Mouse (Mus musculus): ENCODE data around the gene Kptn. TPM values are rescaled to one million over a fixed set of nuclear protein-coding genes. Genes with fewer than 3 reads are reported as not detected.

The Kptn gene
- 28.7 and 32.5 TPM in 2 replicates for polyA plus RNA-seq (2012; rRNA removed)

DNA sequence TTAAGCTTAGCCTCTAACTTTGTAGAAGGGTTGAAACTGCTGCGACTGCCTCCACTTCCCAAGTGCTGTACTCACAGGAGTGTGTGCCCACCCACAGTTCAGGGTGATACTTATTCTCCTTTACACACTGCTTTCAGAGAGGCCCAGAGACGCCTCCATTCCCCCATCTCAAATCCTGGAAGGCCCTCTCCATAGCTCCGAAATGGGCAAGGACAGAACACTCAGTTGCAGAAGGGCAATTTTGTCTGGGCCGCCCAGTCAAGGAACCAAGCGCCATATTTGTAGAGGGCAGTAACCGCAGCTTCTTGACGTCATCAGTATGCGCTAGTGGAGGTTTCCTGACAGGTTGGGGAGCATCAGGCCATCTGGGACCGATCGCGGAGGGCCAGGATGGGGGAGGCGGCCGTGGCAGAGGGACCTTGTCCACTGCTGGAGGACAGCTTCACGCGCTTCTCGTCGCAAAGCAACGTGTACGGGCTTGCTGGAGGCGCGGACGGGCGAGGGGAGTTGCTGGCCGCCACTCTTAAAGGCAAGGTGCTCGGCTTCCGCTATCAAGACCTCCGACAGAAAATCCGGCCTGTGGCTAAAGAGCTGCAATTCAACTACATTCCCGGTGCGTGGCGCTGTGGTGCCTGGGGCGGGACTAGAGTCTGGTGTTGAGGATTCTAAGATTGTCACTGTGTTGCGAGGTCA is at the start of gene Kptn:
TSS of gene Kptn (plus strand) at position 327 of the 693 bp plus-strand sequence.
- under 1% methylated on average over 33 of the region's 33 CpGs for WGBS
- TF ChIP-seq POLR2A (IDR thresholded peaks at IDR 0.05; ENCODE audit: low read depth, low read length) (peak; percentile 18), CTCF (conservative IDR thresholded peaks at IDR 0.05; ENCODE audit: insufficient read depth, insufficient read length, low read depth, low read length) (peak; percentile 85)
- Histone ChIP-seq H3K4me1 (ENCODE audit: control insufficient read depth, insufficient read depth, low read length) (peaks cover 6% of the 10 kb centered on the region; the same call in 1 of the 2 replicates), H3K27me3 (replicated peaks; ENCODE audit: control insufficient read depth, insufficient read depth, low read length) (no peaks in the 10 kb centered on the region), H3K4me3 (ENCODE audit: insufficient read depth, low read depth, low read length) (peak within 1 kb of the TSS; percentile 84), H3K27ac (ENCODE audit: insufficient read depth, low read depth, low read length) (peak within 1 kb of the TSS; percentile 78), H3K36me3 (ENCODE audit: control insufficient read depth, insufficient read depth, low read length) (peaks cover 2% of the 10 kb centered on the region; the same call in 1 of the 2 replicates)
- peak; percentile 93 for DNase-seq

GRCm38 (mm10) chr7:16070846-16071245 is 48.8 kb upstream of the Kptn start:
- Histone ChIP-seq H3K36me3 (ENCODE audit: control insufficient read depth, insufficient read depth, low read length) (no peaks in the 10 kb centered on the region), H3K4me1 (ENCODE audit: control insufficient read depth, insufficient read depth, low read length) (no peaks in the 10 kb centered on the region), H3K27me3 (replicated peaks; ENCODE audit: control insufficient read depth, insufficient read depth, low read length) (no peaks in the 10 kb centered on the region), H3K4me3 (ENCODE audit: insufficient read depth, low read depth, low read length) (no peak overlapping the region), H3K27ac (ENCODE audit: insufficient read depth, low read depth, low read length) (no peak overlapping the region)
- DNase-seq: no peak
- no peak for TF ChIP-seq POLR2A (IDR thresholded peaks at IDR 0.05; ENCODE audit: low read depth, low read length)
- TF ChIP-seq CTCF (conservative IDR thresholded peaks at IDR 0.05; ENCODE audit: insufficient read depth, insufficient read length, low read depth, low read length): no peak

- no peak overlapping the region for H3K4me3 ChIP-seq (ENCODE audit: insufficient read depth, low read depth, low read length)
- no peaks in the 10 kb centered on the region for H3K4me1 ChIP-seq (ENCODE audit: control insufficient read depth, insufficient read depth, low read length)
- H3K27ac ChIP-seq (ENCODE audit: insufficient read depth, low read depth, low read length): no peak overlapping the region
- no peaks in the 10 kb centered on the region for H3K27me3 ChIP-seq (replicated peaks; ENCODE audit: control insufficient read depth, insufficient read depth, low read length)
- peak; percentile 22 for DNase-seq
- TF ChIP-seq POLR2A (IDR thresholded peaks at IDR 0.05; ENCODE audit: low read depth, low read length) (no peak), CTCF (conservative IDR thresholded peaks at IDR 0.05; ENCODE audit: insufficient read depth, insufficient read length, low read depth, low read length) (no peak)
- WGBS: 56% methylated on average over 6 of the region's 6 CpGs
- H3K36me3 ChIP-seq (ENCODE audit: control insufficient read depth, insufficient read depth, low read length): no peaks in the 10 kb centered on the region
These were observed 47.8 kb upstream of the Kptn start for GRCm38 (mm10) chr7:16071906-16072305.

- no peak for DNase-seq
- no peak for TF ChIP-seq POLR2A (IDR thresholded peaks at IDR 0.05; ENCODE audit: low read depth, low read length)
- H3K36me3 ChIP-seq (ENCODE audit: control insufficient read depth, insufficient read depth, low read length): no peaks in the 10 kb centered on the region
- H3K4me3 ChIP-seq (ENCODE audit: insufficient read depth, low read depth, low read length): no peak overlapping the region
- WGBS: 66% methylated on average over 1 of the region's 1 CpGs
- H3K4me1 ChIP-seq (ENCODE audit: control insufficient read depth, insufficient read depth, low read length): no peaks in the 10 kb centered on the region
- no peaks in the 10 kb centered on the region for H3K27me3 ChIP-seq (replicated peaks; ENCODE audit: control insufficient read depth, insufficient read depth, low read length)
- H3K27ac ChIP-seq (ENCODE audit: insufficient read depth, low read depth, low read length): no peak overlapping the region
These were observed 39.7 kb upstream of the Kptn start for GRCm38 (mm10) chr7:16079947-16080346.

DNA sequence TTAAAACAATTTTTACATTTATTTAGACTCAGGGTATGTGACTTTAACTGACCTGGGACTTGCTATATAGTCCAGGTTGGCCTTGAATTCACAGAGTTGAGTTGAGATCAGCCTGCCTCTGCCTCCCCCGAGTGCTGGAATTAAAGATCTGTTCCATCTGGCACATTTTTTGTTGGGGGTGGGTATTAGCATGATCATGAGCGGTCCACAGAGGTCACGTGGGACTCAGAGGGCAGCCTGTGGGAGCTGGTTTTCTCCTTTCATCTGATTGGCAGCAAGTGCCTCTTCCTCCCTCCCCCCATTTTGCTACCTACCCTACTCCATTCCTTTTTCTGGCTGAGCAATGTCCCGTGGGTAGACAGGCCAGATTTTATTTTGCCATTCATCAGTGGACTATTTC is 39.1 kb upstream of the Kptn start:
- TF ChIP-seq CTCF (conservative IDR thresholded peaks at IDR 0.05; ENCODE audit: insufficient read depth, insufficient read length, low read depth, low read length) (no peak), POLR2A (IDR thresholded peaks at IDR 0.05; ENCODE audit: low read depth, low read length) (no peak)
- no peaks in the 10 kb centered on the region for H3K36me3 ChIP-seq (ENCODE audit: control insufficient read depth, insufficient read depth, low read length)
- no peak overlapping the region for H3K4me3 ChIP-seq (ENCODE audit: insufficient read depth, low read depth, low read length)
- no peak for DNase-seq
- WGBS: 54% methylated on average over 4 of the region's 4 CpGs
- no peak overlapping the region for H3K27ac ChIP-seq (ENCODE audit: insufficient read depth, low read depth, low read length)
- no peaks in the 10 kb centered on the region for H3K27me3 ChIP-seq (replicated peaks; ENCODE audit: control insufficient read depth, insufficient read depth, low read length)
- no peaks in the 10 kb centered on the region for H3K4me1 ChIP-seq (ENCODE audit: control insufficient read depth, insufficient read depth, low read length)

DNA sequence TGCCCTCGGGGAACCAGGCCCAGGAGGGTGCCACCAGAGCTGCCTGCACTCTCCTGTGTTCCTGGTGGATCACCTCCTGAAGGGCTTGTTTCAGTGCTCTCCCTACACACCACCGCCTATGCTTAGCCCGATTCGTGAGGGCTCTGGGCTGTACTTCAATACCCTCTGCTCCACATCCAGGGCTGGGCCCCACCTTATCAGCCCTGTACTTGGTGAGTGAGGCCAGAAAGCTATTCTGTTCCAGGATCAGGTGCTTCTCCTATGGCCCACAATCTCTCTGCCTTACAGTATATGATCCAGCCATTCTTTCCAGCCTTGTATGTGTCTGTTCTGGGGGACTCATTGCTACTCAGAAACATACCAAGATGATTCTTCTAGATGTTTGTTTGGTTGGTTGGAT is 36.3 kb upstream of the Kptn start:
- no peak overlapping the region for H3K27ac ChIP-seq (ENCODE audit: insufficient read depth, low read depth, low read length)

GRCm38 (mm10) chr7:16087587-16087986 is 32.1 kb upstream of the Kptn start:
- Histone ChIP-seq H3K36me3 (ENCODE audit: control insufficient read depth, insufficient read depth, low read length) (no peaks in the 10 kb centered on the region), H3K4me1 (ENCODE audit: control insufficient read depth, insufficient read depth, low read length) (no peaks in the 10 kb centered on the region), H3K4me3 (ENCODE audit: insufficient read depth, low read depth, low read length) (no peak overlapping the region), H3K27ac (ENCODE audit: insufficient read depth, low read depth, low read length) (no peak overlapping the region), H3K27me3 (replicated peaks; ENCODE audit: control insufficient read depth, insufficient read depth, low read length) (no peaks in the 10 kb centered on the region)
- 76% methylated on average over 2 of the region's 2 CpGs for WGBS
- DNase-seq: no peak
- TF ChIP-seq CTCF (conservative IDR thresholded peaks at IDR 0.05; ENCODE audit: insufficient read depth, insufficient read length, low read depth, low read length) (no peak), POLR2A (IDR thresholded peaks at IDR 0.05; ENCODE audit: low read depth, low read length) (no peak)

More for the DNA sequence above, 36.3 kb upstream of the Kptn start:
- TF ChIP-seq POLR2A (IDR thresholded peaks at IDR 0.05; ENCODE audit: low read depth, low read length) (no peak), CTCF (conservative IDR thresholded peaks at IDR 0.05; ENCODE audit: insufficient read depth, insufficient read length, low read depth, low read length) (no peak)
- Histone ChIP-seq H3K4me1 (ENCODE audit: control insufficient read depth, insufficient read depth, low read length) (no peaks in the 10 kb centered on the region), H3K4me3 (ENCODE audit: insufficient read depth, low read depth, low read length) (no peak overlapping the region), H3K27me3 (replicated peaks; ENCODE audit: control insufficient read depth, insufficient read depth, low read length) (no peaks in the 10 kb centered on the region), H3K36me3 (ENCODE audit: control insufficient read depth, insufficient read depth, low read length) (no peaks in the 10 kb centered on the region)
- DNase-seq: no peak
- WGBS: 65% methylated on average over 4 of the region's 4 CpGs
